Mouse (Mus musculus) embryonic fibroblast, embryonic 13.5 days (primary cell): ENCODE measurements around the gene Nme4.

Source experiments
- CTCF ChIP-seq: IDR thresholded peaks from 2 replicates; pipeline ENCODE4 v1.5.1; 2011; ENCODE audit warnings: mild to moderate bottlenecking, control low read depth, low read length, moderate library complexity, borderline replicate concordance; ENCODE audit not compliant: insufficient read depth
- POLR2A ChIP-seq: IDR thresholded peaks from 2 replicates; pipeline ENCODE4 v1.6.1; 2011; ENCODE audit warnings: low read depth, mild to moderate bottlenecking, control low read depth, low read length, moderate library complexity

GRCm38 (mm10) chr17:26052074-26052473 lies 43.3 kb downstream of the Nme4 start:
- TF ChIP-seq CTCF: no peak
- TF ChIP-seq POLR2A: no peak
